Mouse (Mus musculus): ENCODE data around the gene Car2. TPM values are rescaled to one million over a fixed set of nuclear protein-coding genes. Genes with fewer than 3 reads are reported as not detected.

Car2 gene
- polyA plus RNA-seq, 2 experiments, result 1,504 to 2,373 TPM

GRCm38 (mm10) chr3:14913774-14914173, 27.7 kb downstream of the Car2 start:
- Histone ChIP-seq H3K4me2 (ENCODE audit: low read depth) (no peak overlapping the region), H3K4me3 (ENCODE audit: insufficient read depth in 1 of 2, low read depth in 2 of 2, low read length in 2 of 2) (no peak overlapping the region), H3K9me3 (ENCODE audit: control insufficient read depth, low read length) (no peaks in the 10 kb centered on the region), H3K4me1 (replicated peaks; ENCODE audit: control insufficient read depth in 2 of 2, insufficient read depth in 2 of 2, low read length in 1 of 2) (no peaks in the 10 kb centered on the region; a peak in 1 of 4 replicates), H3K9ac (replicated peaks) (no peak overlapping the region), H3K27me3 (ENCODE audit: control insufficient read depth, insufficient read depth, low read length) (no peaks in the 10 kb centered on the region), H3K36me3 (replicated peaks; ENCODE audit: control insufficient read depth, insufficient read depth, low read depth) (no peaks in the 10 kb centered on the region), H3K27ac (no peak overlapping the region)
- WGBS (ENCODE audit: insufficient replicate concordance), result 72% methylated on average over 4 of the region's 4 CpGs
- ATAC-seq (ENCODE audit: insufficient read depth) (no peak), DNase-seq (ENCODE audit: low read depth in 3 of 3, low spot score in 3 of 3) (no peak)
- TF ChIP-seq CTCF (IDR thresholded peaks at IDR 0.05; ENCODE audit: low read depth) (no peak), EP300 (IDR thresholded peaks at IDR 0.05; ENCODE audit: low read depth) (no peak)

GRCm38 (mm10) chr3:14915355-14915754, 29.3 kb downstream of the Car2 start:
- Histone ChIP-seq H3K36me3 (replicated peaks; ENCODE audit: control insufficient read depth, insufficient read depth, low read depth) (no peaks in the 10 kb centered on the region), H3K4me1 (replicated peaks; ENCODE audit: control insufficient read depth in 2 of 2, insufficient read depth in 2 of 2, low read length in 1 of 2) (no peaks in the 10 kb centered on the region; a peak in 1 of 4 replicates), H3K27ac (no peak overlapping the region), H3K27me3 (ENCODE audit: control insufficient read depth, insufficient read depth, low read length) (no peaks in the 10 kb centered on the region), H3K4me2 (ENCODE audit: low read depth) (no peak overlapping the region), H3K4me3 (ENCODE audit: insufficient read depth in 1 of 2, low read depth in 2 of 2, low read length in 2 of 2) (no peak overlapping the region), H3K9ac (replicated peaks) (no peak overlapping the region), H3K9me3 (ENCODE audit: control insufficient read depth, low read length) (no peaks in the 10 kb centered on the region)
- no peak for DNase-seq (ENCODE audit: low read depth in 3 of 3, low spot score in 3 of 3)
- TF ChIP-seq EP300 (IDR thresholded peaks at IDR 0.05; ENCODE audit: low read depth), result no peak
- no peak for TF ChIP-seq CTCF (IDR thresholded peaks at IDR 0.05; ENCODE audit: low read depth)
- ATAC-seq (ENCODE audit: insufficient read depth), result no peak
- WGBS (ENCODE audit: insufficient replicate concordance), result 10% methylated on average over 2 of the region's 2 CpGs

GRCm38 (mm10) chr3:14917261-14917660, 31.2 kb downstream of the Car2 start:
- no peak overlapping the region for H3K9ac ChIP-seq (replicated peaks)
- no peak overlapping the region for H3K4me2 ChIP-seq (ENCODE audit: low read depth)
- WGBS (ENCODE audit: insufficient replicate concordance), result 68% methylated on average over 2 of the region's 2 CpGs
- no peak for DNase-seq (ENCODE audit: low read depth in 3 of 3, low spot score in 3 of 3)
- no peak for ATAC-seq (ENCODE audit: insufficient read depth)
- TF ChIP-seq EP300 (IDR thresholded peaks at IDR 0.05; ENCODE audit: low read depth) (no peak), CTCF (IDR thresholded peaks at IDR 0.05; ENCODE audit: low read depth) (no peak)
- no peaks in the 10 kb centered on the region for H3K27me3 ChIP-seq (ENCODE audit: control insufficient read depth, insufficient read depth, low read length)
- no peak overlapping the region for H3K4me3 ChIP-seq (ENCODE audit: insufficient read depth in 1 of 2, low read depth in 2 of 2, low read length in 2 of 2)
- no peaks in the 10 kb centered on the region; a peak in 1 of 4 replicates for H3K4me1 ChIP-seq (replicated peaks; ENCODE audit: control insufficient read depth in 2 of 2, insufficient read depth in 2 of 2, low read length in 1 of 2)
- H3K36me3 ChIP-seq (replicated peaks; ENCODE audit: control insufficient read depth, insufficient read depth, low read depth), result no peaks in the 10 kb centered on the region
- H3K9me3 ChIP-seq (ENCODE audit: control insufficient read depth, low read length), result no peaks in the 10 kb centered on the region
- no peak overlapping the region for H3K27ac ChIP-seq

- no peaks in the 10 kb centered on the region; a peak in 1 of 4 replicates for H3K4me1 ChIP-seq (replicated peaks; ENCODE audit: control insufficient read depth in 2 of 2, insufficient read depth in 2 of 2, low read length in 1 of 2)
- no peaks in the 10 kb centered on the region for H3K27me3 ChIP-seq (ENCODE audit: control insufficient read depth, insufficient read depth, low read length)
- H3K36me3 ChIP-seq (replicated peaks; ENCODE audit: control insufficient read depth, insufficient read depth, low read depth), result no peaks in the 10 kb centered on the region
- 11% methylated on average over 3 of the region's 3 CpGs for WGBS (ENCODE audit: insufficient replicate concordance)
- DNase-seq (ENCODE audit: low read depth in 3 of 3, low spot score in 3 of 3) (no peak), ATAC-seq (ENCODE audit: insufficient read depth) (peak; percentile 41; the same call in 1 of the 2 replicates)
- H3K4me2 ChIP-seq (ENCODE audit: low read depth), result no peak overlapping the region
- no peak overlapping the region for H3K9ac ChIP-seq (replicated peaks)
- H3K27ac ChIP-seq, result no peak overlapping the region
- H3K9me3 ChIP-seq (ENCODE audit: control insufficient read depth, low read length), result no peaks in the 10 kb centered on the region
- TF ChIP-seq EP300 (IDR thresholded peaks at IDR 0.05; ENCODE audit: low read depth), result no peak
- no peak for TF ChIP-seq CTCF (IDR thresholded peaks at IDR 0.05; ENCODE audit: low read depth)
- H3K4me3 ChIP-seq (ENCODE audit: insufficient read depth in 1 of 2, low read depth in 2 of 2, low read length in 2 of 2), result no peak overlapping the region
These were observed 58.6 kb downstream of the Car2 start for GRCm38 (mm10) chr3:14944706-14945105.

- no peaks in the 10 kb centered on the region for H3K36me3 ChIP-seq (replicated peaks; ENCODE audit: control insufficient read depth, insufficient read depth, low read depth)
- H3K4me2 ChIP-seq (ENCODE audit: low read depth), result no peak overlapping the region
- WGBS (ENCODE audit: insufficient replicate concordance), result 87% methylated on average over 2 of the region's 2 CpGs
These were observed 59.6 kb downstream of the Car2 start for GRCm38 (mm10) chr3:14945627-14946026.

More at GRCm38 (mm10) chr3:14945627-14946026, 59.6 kb downstream of the Car2 start:
- no peak overlapping the region for H3K27ac ChIP-seq
- no peak overlapping the region for H3K9ac ChIP-seq (replicated peaks)
- no peaks in the 10 kb centered on the region; a peak in 1 of 4 replicates for H3K4me1 ChIP-seq (replicated peaks; ENCODE audit: control insufficient read depth in 2 of 2, insufficient read depth in 2 of 2, low read length in 1 of 2)
- DNase-seq (ENCODE audit: low read depth in 3 of 3, low spot score in 3 of 3) (no peak), ATAC-seq (ENCODE audit: insufficient read depth) (no peak)
- no peaks in the 10 kb centered on the region for H3K27me3 ChIP-seq (ENCODE audit: control insufficient read depth, insufficient read depth, low read length)
- no peak overlapping the region for H3K4me3 ChIP-seq (ENCODE audit: insufficient read depth in 1 of 2, low read depth in 2 of 2, low read length in 2 of 2)
- H3K9me3 ChIP-seq (ENCODE audit: control insufficient read depth, low read length), result no peaks in the 10 kb centered on the region
- TF ChIP-seq EP300 (IDR thresholded peaks at IDR 0.05; ENCODE audit: low read depth), result no peak
- no peak for TF ChIP-seq CTCF (IDR thresholded peaks at IDR 0.05; ENCODE audit: low read depth)

Data from liver, embryonic 14.5 days (tissue).